Mouse (Mus musculus) cerebellum, adult 11 months (tissue): ENCODE results near the gene Plcd1.
A peak's percentile ranks its signal among the peaks of the same experiment; 100 is the strongest.

Experiments
- DNase-seq: peaks from one replicate; pipeline ENCODE4 v3.0.0; 2022

Gene Plcd1

DNA sequence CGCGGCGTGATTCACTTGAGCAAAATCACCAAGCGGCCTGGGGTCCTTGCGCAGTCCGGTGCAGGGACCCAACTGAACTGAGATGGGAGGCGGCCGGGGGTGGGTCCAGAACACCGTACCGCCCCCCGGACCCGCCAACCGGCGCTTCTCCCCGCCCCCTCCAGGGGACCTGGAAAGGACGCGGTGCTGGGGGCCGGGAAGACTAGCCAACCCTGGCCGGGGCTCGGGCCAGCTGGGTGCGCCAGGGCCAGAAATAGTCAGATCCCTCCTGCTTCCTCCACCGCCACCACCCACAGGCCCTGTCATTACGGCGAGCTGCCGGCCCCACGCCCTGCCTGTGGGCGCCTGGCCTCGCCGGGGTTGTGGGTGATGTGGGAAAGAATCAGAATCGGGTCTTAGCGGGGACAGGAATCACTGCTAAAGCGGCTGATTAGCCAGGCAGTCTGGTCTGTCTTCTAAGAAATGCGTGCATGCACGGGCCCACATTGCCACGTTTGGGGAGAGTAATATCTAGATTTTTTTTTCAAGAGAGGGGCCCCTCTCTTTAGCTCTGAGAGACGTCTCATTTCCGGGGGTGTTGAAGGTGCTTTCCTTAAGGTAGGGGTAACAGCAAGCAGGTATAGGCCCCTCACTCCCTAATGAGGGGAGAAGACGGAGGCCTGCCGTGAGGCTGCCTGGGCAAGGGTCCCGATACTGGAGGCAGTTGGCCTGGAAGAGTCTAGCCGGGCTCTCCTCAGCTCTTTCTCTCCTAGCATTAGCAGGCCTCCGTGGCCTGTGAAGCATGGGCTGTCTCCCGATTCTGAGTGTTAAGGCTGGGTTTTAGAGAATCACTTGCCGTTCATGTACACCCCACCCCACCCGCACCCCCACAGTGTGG, at the start of gene Plcd1:
Plcd1 (minus strand) TSS at position 84 of the 877 bp plus-strand sequence.
- peak; percentile 50 for DNase-seq

GRCm38 (mm10) chr9:119142066-119142465, 48.8 kb upstream of the Plcd1 start:
- no peak for DNase-seq

- DNase-seq = no peak
These were observed 45.5 kb upstream of the Plcd1 start for GRCm38 (mm10) chr9:119138836-119139235.

- no peak for DNase-seq
These were observed 37.4 kb upstream of the Plcd1 start for GRCm38 (mm10) chr9:119130692-119131091.

- DNase-seq = no peak
These were observed 35.3 kb upstream of the Plcd1 start for GRCm38 (mm10) chr9:119128436-119129181.

GRCm38 (mm10) chr9:119122596-119123369, 29.5 kb upstream of the Plcd1 start:
- no peak for DNase-seq

GRCm38 (mm10) chr9:119120168-119120560, 26.9 kb upstream of the Plcd1 start:
- no peak for DNase-seq

DNA sequence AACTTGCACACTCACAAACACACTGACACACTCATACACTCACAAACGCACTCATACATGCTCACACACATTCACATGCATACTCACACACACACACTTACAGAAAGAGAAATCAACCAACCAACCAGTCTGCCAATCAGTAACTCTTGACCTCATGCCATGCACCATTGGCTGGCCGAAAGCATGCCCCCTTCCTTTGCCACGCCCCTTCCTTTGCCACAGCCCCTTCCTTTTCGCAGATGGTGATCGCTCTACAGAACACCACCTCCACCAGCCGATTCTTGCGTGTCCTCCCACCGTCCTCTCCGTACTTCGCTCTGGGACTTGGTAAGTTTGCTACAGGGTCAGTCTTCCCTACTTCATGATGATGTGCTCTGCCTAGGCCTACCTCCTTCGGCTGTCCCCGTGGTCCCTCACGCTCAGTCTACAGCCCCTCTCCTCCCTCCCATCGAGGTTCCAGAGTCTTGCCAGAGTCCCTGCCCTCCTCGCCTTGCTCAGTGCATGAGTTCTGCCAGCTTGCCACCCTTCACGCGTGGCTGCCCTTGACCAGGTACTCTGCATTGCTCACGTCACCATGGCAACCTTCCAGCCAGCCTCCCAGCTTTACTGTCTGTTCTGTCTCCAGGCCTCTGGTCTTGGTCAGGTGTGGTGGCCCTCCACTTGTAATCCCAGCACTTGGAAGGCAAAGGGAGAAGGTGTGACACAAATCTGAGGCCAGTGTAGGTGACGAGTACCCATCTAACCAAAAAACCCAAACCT, 26.3 kb upstream of the Plcd1 start:
- DNase-seq = no peak

GRCm38 (mm10) chr9:119114911-119115310, 21.6 kb upstream of the Plcd1 start:
- DNase-seq = no peak

DNA sequence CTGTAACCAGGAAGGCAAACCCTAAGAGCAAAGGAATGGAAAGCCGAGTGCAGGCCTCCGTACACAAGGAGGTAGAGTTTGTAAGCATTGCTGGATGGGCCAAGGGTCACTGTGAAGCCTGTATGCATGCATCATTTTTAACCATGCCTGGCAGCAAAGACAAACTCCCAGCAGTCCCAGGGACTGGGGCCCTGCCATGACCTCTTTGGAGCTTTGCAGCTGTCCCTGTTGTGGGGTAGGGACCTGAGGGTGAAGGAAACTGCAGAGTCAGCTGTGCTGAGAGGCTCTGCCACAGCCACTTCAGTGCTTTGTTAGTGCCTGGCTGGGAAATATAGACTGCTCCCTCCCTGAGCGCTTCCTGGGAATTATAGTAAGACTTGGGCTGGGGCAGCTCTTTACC, 17.3 kb upstream of the Plcd1 start:
- DNase-seq = no peak

- no peak for DNase-seq
These were observed 16.5 kb upstream of the Plcd1 start for GRCm38 (mm10) chr9:119109685-119110353.

GRCm38 (mm10) chr9:119107566-119107965, 14.3 kb upstream of the Plcd1 start:
- DNase-seq = no peak

- no peak for DNase-seq
These were observed 9.4 kb upstream of the Plcd1 start for GRCm38 (mm10) chr9:119102783-119103113.

DNA sequence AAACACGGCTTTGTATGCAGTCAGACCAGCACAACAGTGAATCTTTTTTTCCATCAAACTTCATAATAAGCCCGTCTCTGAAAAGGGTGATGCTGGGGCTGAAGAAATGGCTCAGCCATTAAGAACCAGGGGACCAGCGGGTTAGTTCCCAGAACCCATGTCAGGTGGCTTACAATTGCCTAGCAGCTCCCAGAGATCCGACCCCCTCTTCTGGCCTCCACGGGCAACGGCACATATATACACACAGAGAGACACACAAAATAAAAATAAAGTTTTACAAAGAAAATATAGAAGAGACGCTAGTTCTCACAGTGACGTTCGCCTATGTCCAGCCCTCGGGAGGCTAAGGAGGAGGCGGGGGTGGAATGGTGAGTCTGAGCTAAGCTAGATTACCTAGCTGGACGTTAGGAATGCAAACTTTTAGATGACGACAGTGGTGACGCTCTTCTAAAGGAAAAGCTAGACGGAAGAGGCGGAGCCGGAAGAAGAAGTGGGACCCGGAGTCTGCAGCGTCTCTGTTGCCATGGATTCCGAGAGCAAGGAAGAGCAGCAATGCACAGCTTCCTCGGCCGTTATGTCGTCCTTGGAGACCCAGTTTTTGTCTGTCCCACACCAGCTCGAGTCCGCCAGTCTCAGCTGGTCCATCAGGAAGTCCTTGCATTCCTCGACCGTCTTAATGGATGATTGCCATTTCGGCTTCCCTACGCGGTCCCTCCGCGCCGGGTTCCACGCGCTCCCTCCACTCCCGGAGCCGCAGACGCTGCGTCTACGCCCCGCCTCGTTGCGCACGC, 8.9 kb upstream of the Plcd1 start, which contains the start of gene Dlec1:
Dlec1 (plus strand) TSS at position 487 of the 791 bp plus-strand sequence.
- no peak for DNase-seq

DNA sequence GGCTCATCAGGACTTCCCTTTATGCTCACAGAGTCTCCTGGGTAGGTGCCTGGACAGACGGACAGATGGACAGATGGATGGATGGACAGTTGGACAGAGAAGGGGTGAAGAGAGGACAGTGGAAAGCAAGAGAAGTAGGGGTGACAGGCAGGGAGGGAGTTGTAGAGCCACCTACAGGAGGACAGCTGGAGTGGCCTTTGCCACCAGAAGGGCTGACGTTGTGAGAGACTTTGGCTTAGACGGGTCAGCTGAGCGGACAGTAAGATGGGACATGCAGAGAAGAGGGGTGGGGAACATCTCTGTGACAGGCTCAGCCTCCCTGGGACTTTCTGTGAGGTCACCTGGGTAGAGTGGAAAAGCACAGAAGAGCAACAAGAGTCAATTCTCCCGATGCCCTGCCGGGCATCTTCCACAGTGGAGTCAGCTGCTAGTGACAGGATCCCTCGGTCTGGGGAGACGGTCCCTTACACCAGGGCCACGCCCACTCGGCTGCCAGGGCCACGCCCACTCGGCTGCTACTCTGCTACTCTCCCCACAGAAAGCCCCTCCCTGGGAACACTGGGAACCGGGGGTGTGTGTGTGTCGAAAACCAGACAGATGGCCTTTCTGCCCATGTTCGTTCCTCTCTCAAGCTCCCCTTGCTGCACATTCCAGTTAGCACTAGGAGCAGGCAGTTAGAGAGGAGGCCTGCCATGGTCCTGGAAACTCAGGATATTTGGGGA, 7.0 kb upstream of the Plcd1 start:
- no peak for DNase-seq

- DNase-seq = no peak
These were observed 1.3 kb upstream of the Plcd1 start for GRCm38 (mm10) chr9:119094462-119095109.

DNA sequence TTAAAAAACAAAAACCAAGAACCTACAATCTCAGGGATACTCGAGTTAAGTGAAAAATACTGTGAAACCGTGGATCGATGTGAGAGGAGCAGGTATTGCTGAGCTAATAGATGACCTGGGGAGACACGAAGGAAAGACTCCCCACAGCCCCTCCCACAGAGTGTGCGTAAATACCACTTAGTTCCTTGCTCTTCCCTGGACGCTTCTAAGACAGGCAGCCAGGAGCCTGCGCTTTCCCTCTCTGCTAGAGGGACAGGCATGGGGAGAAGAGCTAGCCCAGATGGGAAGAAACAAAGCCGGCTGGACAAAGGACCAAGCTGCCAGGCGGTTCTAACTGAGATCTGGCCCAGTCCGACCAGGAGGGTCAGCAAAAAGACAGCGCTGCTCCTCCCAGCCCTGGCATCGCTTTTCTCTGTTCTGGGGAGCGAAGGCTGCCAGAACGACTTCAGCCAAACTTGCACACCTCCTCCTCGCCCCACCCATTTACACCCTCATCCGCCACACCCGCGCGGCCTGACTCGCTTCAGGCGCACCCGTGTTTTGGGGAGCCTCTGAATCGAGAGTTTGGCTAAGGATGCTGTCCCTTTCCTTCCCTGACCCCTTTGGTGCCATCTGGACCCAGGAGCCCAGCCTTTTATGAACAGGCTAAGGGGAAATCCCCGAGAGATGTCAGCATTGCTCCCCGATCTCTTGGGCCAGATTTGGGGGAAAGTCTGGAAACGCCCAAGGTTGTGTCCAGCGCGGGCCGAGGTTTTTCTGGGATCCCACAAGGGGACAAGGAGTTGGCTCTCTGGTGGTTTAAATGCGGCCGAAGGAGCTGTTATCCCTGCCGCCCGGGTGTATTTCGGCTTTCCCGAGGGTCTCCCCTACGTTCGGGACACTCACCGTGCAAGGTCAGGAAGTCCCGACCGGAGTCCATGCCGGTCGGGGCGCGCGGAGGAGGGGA, 556 bp downstream of the Plcd1 start:
- peak; percentile 21 for DNase-seq

DNA sequence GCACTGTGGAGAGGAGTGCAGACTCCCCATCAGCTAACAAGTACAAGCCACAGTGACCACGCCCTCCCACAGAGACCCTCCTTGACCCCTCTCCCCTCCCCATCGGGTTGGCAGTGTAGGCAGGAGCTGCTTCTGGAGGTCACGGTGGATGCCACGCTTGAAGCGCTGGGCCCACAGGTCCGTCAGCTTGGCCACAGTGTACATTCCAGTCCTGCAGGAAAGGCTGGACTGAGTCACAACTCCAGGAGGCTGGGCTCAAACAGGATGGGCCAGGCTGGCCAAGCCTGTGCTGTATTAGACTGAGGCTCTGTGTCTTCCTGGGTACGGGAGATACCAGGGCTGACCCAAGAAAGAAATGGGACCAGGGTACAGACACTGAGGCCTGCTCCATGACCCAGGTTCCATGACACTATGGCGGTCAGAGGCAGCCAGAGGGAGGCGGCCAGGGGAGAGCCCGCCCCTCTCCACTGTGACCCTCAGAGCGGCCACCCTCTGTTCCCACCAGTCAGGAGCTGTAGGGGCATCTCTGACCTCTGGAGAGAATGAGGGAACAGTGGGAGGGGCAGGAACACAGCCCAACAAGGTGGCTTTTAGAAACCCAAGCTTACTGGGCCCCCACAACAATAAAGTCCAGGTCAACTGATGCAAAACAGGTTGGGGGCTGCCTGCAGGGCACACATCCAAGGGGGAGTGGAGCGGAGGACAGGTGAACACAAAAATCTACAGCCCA, 1.6 kb downstream of the Plcd1 start:
- no peak for DNase-seq
